Mouse (Mus musculus) lung, embryonic 14.5 days (tissue): ENCODE data around the gene Chrna3. TPM values are rescaled to one million over a fixed set of nuclear protein-coding genes. Genes with fewer than 3 reads are reported as not detected.

Experiments
- ATAC-seq: fragments of 200-750 bp; cut with Nextera tagmentation; 2 replicates; pipeline ENCODE4 v1.8.0; 2017; ENCODE audit warnings: mild to moderate bottlenecking, moderate TSS enrichment, moderate library complexity; ENCODE audit not compliant: insufficient read depth
- DNase-seq: peaks from one replicate; pipeline ENCODE4 v3.0.0-alpha.2; 2015
- H3K27ac ChIP-seq: fragments of 300-500 bp; sonication (generic); 2 replicates; pipeline ENCODE4 v1.5.1; 2014; ENCODE audit warnings: low read depth, mild to moderate bottlenecking, moderate library complexity
- H3K27me3 ChIP-seq: fragments of 300-500 bp; sonication (generic); 2 replicates; pipeline ENCODE4 v1.6.1; 2014; ENCODE audit warnings: low read length, control low read depth; ENCODE audit not compliant: insufficient read depth
- H3K36me3 ChIP-seq: fragments of 300-500 bp; sonication (generic); 2 replicates; pipeline ENCODE4 v1.6.1; 2014; ENCODE audit warnings: control low read depth; ENCODE audit not compliant: insufficient read depth
- H3K4me1 ChIP-seq: fragments of 300-500 bp; sonication (generic); 2 replicates; pipeline ENCODE4 v1.6.1; 2014; ENCODE audit warnings: antibody characterized with exemption, control low read depth; ENCODE audit not compliant: insufficient read depth
- H3K4me2 ChIP-seq: fragments of 300-500 bp; sonication (generic); 2 replicates; pipeline ENCODE4 v1.6.1; 2014; ENCODE audit warnings: mild to moderate bottlenecking
- H3K4me3 ChIP-seq: fragments of 300-500 bp; sonication (generic); 2 replicates; pipeline ENCODE4 v1.5.1; 2014; ENCODE audit warnings: low read depth, low read length
- H3K9ac ChIP-seq: fragments of 300-500 bp; sonication (generic); 2 replicates; pipeline ENCODE4 v1.6.1; 2014
- H3K9me3 ChIP-seq: fragments of 300-500 bp; sonication (generic); 2 replicates; pipeline ENCODE4 v1.6.1; 2016; ENCODE audit warnings: low read depth, low read length, control low read depth
- CTCF ChIP-seq: IDR thresholded peaks from 2 replicates; pipeline ENCODE4 v1.5.1; 2016; ENCODE audit warnings: antibody characterized with exemption, low read depth
- WGBS: fragments of 180-500 bp; shearing (Covaris S2); extraction: QIAGEN DNeasy Blood & Tissue Kit; methylation state at CpG from one replicate; pipeline ENCODE4 v1.1.7; 2014; 5-methylcytosine and 5-hydroxymethylcytosine counted together
- polyA plus RNA-seq: library from polyadenylated mRNA; unstranded; fragments of >200 nt; fragmentation: Nextera tagmentation; extraction: Ambion mirVana; gene quantifications from 2 replicates; pipeline ENCODE4 v1.2.1, GENCODE M21; 2014

The Chrna3 gene
- polyA plus RNA-seq, 1 experiment from 2014 or later: 0.16 TPM

DNA sequence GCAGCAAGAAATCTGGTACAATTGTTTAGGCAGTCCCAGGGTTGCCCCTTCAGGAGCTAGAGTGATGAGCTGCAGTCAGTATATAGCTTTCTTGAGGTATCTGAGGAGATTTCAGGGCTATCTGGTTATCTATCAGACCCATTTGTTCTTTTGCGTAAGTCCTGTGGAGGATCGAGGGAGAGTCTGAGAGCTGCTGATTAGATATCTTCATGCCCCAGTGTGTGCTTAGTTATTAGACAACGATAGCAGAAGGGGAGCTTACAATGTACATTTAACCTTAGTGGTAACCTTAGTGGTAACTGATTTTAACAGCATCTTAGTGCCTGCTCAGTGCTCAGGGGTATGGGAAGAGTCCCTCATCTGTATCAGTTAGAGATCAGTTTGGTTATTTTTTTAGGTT, 30.7 kb downstream of the Chrna3 start:
- Histone ChIP-seq H3K4me2 (no peak overlapping the region), H3K27me3 (no peaks in the 10 kb centered on the region), H3K4me3 (no peak overlapping the region), H3K9ac (no peak overlapping the region), H3K9me3 (no peaks in the 10 kb centered on the region), H3K36me3 (no peaks in the 10 kb centered on the region), H3K4me1 (no peaks in the 10 kb centered on the region), H3K27ac (no peak overlapping the region)
- DNase-seq (no peak), ATAC-seq (no peak)
- 56% methylated on average over 3 of the region's 3 CpGs for WGBS
- TF ChIP-seq CTCF: no peak

DNA sequence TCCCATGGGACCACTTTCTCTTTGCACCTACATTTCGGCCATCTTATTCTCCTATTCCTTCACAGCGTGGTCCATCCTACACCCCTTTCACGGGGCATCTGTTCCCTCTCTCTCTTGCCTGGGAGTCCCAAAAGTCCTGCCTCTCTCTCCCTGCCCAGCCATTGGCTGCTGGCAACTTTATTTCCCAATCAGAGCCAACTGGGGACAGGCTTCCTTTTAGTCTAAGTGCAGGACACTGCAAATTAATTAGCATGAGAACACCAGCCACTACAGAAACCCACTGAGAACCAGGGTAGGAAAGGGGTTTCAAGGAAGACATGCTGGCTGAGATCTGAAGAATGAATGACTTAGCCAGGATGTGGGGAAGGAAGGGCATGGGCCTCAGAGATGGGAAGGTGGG, 32.0 kb downstream of the Chrna3 start:
- no peak overlapping the region for H3K4me2 ChIP-seq

DNA sequence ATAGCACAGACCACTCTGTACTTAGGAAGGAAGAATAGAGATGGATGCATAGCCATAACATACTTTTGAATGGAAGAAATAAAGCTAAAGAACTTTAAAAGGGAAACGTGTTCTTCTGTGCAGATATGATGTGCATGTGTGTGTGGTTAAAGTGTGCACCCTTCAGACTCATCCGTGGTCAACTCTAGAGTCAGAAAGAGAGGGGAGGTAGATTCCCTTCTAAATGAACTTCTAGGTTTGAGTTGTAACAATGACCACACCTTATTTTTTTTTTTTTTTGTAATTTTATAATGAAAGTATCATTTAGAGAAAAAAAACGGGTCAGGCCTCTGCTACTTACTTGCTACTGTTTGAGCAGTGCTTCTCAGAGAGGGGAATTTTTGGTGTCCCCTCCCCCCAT, 36.0 kb downstream of the Chrna3 start:
- H3K9ac ChIP-seq: no peak overlapping the region
- WGBS: 71% methylated on average over 3 of the region's 3 CpGs
- H3K4me2 ChIP-seq: no peak overlapping the region
- TF ChIP-seq CTCF: no peak
- no peaks in the 10 kb centered on the region for H3K27me3 ChIP-seq
- no peak for DNase-seq
- no peak overlapping the region for H3K4me3 ChIP-seq
- H3K9me3 ChIP-seq: no peaks in the 10 kb centered on the region
- H3K4me1 ChIP-seq: no peaks in the 10 kb centered on the region
- H3K36me3 ChIP-seq: no peaks in the 10 kb centered on the region
- no peak overlapping the region for H3K27ac ChIP-seq
- no peak for ATAC-seq

More for the DNA sequence above, 32.0 kb downstream of the Chrna3 start:
- TF ChIP-seq CTCF: no peak
- H3K4me1 ChIP-seq: no peaks in the 10 kb centered on the region
- H3K9me3 ChIP-seq: no peaks in the 10 kb centered on the region
- no peak overlapping the region for H3K4me3 ChIP-seq
- WGBS: 52% methylated on average over 3 of the region's 3 CpGs
- no peaks in the 10 kb centered on the region for H3K36me3 ChIP-seq
- H3K27ac ChIP-seq: no peak overlapping the region
- ATAC-seq (no peak), DNase-seq (no peak)
- no peak overlapping the region for H3K9ac ChIP-seq
- H3K27me3 ChIP-seq: no peaks in the 10 kb centered on the region

DNA sequence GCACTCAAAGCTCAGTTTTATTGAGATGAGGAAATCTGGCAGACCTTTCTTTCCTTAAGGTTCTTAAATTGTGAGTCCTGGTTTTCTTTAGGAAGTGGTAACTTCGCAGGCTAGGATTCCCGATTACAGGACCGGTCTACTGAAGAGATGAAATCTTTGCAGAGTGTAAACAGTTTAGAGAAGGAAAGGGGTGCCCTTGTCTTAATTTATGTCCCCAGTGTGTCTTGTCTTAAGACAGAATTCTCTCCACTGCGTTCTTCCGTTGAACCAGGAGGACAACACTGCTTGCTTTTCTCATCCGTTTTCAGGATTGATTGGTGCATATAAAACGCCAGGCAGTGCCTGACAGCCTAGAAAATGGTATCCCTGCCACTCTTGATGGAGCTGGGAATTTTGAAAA, 44.0 kb downstream of the Chrna3 start:
- TF ChIP-seq CTCF: no peak
- DNase-seq: no peak
- H3K4me2 ChIP-seq: peak overlapping the region; percentile 92
- no peaks in the 10 kb centered on the region for H3K36me3 ChIP-seq
- ATAC-seq: no peak
- WGBS: 5% methylated on average over 7 of the region's 7 CpGs
- H3K27ac ChIP-seq: no peak overlapping the region
- H3K27me3 ChIP-seq: peaks cover 39% of the 10 kb centered on the region
- no peak overlapping the region for H3K9ac ChIP-seq
- no peaks in the 10 kb centered on the region for H3K9me3 ChIP-seq
- no peak overlapping the region for H3K4me3 ChIP-seq
- no peaks in the 10 kb centered on the region for H3K4me1 ChIP-seq

DNA sequence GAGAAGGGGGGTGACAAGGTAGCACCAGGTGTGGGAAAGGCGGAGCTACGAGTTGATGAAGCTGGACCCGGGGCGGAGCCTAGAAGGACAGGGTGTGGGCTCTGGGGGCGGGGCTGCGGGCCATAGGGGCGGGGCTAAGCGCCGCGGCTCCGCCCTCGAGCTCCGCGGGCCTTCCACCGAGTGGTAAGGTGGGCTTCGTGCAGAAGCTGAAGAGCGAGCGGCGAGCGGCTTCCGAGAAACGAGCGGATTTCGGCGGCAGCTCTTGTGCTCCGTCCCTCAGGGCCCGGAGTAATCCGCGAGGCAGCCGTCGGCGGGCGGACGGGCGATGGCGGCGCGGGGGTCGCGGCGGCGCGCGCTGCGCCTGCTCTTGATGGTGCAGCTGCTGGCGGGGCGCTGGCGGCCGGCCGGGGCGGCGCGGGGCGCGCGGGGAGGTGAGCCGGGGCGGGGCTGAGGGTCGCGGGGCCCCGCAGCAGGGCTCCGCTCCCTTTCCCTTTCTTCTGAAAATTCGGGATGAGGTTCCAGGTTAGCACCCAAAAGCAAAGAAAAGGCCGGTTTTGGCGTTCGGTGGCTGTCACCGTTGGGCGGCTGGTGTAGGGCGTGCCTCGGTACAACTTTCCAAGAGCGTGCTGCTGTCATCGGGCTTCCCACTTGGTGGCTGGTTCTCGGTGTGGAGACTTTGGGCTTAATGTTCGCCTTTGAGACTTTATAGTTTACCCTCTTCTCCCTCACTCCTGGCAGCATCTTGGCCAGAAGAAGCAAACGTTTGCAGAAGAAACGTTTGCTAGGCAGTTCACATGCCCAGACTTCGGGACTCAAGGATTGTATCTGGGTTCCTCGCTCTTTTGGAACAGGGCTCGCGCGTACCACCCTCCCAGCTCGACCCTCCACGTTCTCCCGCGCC, 44.8 kb downstream of the Chrna3 start:
- Histone ChIP-seq H3K4me3 (peak overlapping the region; percentile 58), H3K27me3 (peaks cover 39% of the 10 kb centered on the region), H3K27ac (no peak overlapping the region), H3K4me2 (peak overlapping the region; percentile 92), H3K9ac (peak overlapping the region; percentile 46), H3K36me3 (no peaks in the 10 kb centered on the region), H3K4me1 (no peaks in the 10 kb centered on the region), H3K9me3 (no peaks in the 10 kb centered on the region)
- ATAC-seq (peak; percentile 77; the same call in 1 of the 2 replicates), DNase-seq (peak; percentile 71)
- under 1% methylated on average over 85 of the region's 85 CpGs for WGBS
- no peak for TF ChIP-seq CTCF

DNA sequence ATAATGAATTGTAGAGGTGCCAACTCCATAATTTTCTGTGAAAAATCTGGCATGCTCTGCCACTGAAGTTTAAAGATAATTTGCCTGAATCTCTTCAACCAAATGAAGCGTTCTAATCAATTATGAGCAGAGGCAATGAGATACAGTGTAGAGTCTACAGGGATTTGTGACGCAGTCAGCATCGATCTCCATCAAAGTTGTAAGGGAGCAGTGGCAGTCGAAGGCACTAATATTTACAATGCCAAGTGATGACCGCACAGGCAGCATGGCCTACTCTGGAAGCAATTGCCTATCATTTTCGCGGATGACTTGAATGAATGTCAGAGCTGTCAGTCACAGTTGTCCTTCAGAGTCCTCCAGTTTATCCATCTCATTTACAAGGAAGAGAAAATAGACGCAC, 45.7 kb downstream of the Chrna3 start, which contains the start of gene Chrna5:
TSS of gene Chrna5 (plus strand) at position 207 of the 400 bp plus-strand sequence.
- H3K36me3 ChIP-seq: no peaks in the 10 kb centered on the region
- no peaks in the 10 kb centered on the region for H3K4me1 ChIP-seq
- DNase-seq (no peak), ATAC-seq (no peak)
- TF ChIP-seq CTCF: no peak
- no peak within 1 kb of the TSS for H3K27ac ChIP-seq
- H3K9me3 ChIP-seq: no peaks in the 10 kb centered on the region
- H3K4me2 ChIP-seq: peak within 1 kb of the TSS; percentile 92
- peaks cover 39% of the 10 kb centered on the region for H3K27me3 ChIP-seq
- 68% methylated on average over 8 of the region's 8 CpGs for WGBS
- peak within 1 kb of the TSS; percentile 58 for H3K4me3 ChIP-seq
- H3K9ac ChIP-seq: peak within 1 kb of the TSS; percentile 46

DNA sequence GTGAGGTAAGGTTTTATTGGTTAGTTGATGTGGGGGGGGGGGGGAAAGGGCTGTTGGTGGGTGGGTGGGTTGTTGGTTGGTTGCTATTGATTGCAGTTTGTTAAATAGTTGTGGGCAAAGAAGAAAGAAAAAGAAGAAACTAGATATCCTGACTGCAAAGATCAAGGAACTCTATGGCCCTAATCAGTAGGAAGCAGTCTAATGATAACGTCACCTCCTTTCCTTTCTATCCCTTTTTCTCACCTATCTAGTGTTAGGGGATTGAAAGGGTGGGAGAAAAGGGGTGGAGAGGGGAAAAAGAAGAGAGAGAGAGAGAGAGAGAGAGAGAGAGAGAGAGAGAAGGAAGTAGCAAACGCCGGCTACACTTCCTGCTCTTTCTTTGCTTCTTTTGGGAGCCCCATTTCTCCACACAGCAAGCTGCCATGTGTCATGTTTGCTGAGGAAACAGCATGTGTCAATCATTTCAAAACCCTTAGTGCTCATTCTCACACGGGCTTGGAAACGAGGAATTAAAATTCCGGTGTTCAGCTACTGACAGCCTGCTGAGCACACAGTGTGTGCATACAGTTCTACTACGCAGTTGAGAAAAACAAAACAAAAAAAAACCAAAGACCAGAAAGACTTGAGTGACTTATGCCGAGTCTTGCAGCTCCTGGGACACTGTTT, 56.3 kb downstream of the Chrna3 start:
- Histone ChIP-seq H3K9me3 (no peaks in the 10 kb centered on the region), H3K4me2 (no peak overlapping the region), H3K27ac (no peak overlapping the region), H3K27me3 (no peaks in the 10 kb centered on the region), H3K9ac (no peak overlapping the region), H3K4me1 (no peaks in the 10 kb centered on the region), H3K4me3 (no peak overlapping the region), H3K36me3 (no peaks in the 10 kb centered on the region)
- DNase-seq (no peak), ATAC-seq (no peak)
- TF ChIP-seq CTCF: no peak
- WGBS: 48% methylated on average over 8 of the region's 8 CpGs
